Mouse (Mus musculus) neutrophil, adult 65 days (primary cell): Measurements from ENCODE around the gene Ints1. TPM values are rescaled to one million over a fixed set of nuclear protein-coding genes. Genes with fewer than 3 reads are reported as not detected.

Source experiments
- total RNA-seq: library from RNA; stranded (reverse); gene quantifications from 2 replicates; pipeline ENCODE4 v1.2.4, GENCODE M21; 2023

Ints1 gene
- 39.6 and 53.6 TPM in 2 replicates for total RNA-seq

GRCm38 (mm10) chr5:139775216-139775926 is at the start of gene Ints1:
Gene Ints1, minus strand, starts transcription at chr5:139775674.

DNA sequence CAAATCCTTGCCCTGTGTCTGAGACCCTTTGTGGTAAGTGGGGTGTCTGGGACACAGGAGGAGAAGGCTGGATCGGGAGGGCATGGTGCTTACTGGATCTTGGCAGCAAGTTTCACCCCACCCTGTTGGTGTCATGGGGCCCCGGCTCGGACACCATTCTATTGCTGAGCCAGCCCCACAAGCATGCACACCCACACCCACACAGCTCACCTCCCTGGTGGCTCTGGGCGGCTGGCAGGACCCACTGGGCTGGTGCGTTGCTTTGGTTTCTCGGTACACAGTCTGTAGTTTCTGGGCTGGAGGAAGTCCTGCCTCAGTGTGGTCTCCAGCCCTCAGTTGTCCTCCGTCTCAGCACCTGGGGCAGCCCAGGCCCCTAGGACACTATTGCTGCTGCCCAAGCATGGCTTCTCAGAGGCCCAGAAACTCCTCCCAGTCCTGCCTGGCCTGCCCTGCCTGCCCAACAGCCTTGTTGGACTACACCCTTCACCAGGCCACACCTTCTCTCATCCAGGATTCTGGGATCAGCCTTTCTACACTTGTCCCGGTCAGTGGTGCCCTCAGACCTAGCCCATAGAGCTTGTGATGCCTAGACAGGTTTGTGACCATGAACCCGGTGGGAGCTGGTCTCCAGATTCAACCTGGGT is 44.2 kb upstream of the Ints1 start, which contains the start of gene Tmem184a:
TSS of gene Tmem184a (minus strand) at position 380 of the 644 bp plus-strand sequence.

DNA sequence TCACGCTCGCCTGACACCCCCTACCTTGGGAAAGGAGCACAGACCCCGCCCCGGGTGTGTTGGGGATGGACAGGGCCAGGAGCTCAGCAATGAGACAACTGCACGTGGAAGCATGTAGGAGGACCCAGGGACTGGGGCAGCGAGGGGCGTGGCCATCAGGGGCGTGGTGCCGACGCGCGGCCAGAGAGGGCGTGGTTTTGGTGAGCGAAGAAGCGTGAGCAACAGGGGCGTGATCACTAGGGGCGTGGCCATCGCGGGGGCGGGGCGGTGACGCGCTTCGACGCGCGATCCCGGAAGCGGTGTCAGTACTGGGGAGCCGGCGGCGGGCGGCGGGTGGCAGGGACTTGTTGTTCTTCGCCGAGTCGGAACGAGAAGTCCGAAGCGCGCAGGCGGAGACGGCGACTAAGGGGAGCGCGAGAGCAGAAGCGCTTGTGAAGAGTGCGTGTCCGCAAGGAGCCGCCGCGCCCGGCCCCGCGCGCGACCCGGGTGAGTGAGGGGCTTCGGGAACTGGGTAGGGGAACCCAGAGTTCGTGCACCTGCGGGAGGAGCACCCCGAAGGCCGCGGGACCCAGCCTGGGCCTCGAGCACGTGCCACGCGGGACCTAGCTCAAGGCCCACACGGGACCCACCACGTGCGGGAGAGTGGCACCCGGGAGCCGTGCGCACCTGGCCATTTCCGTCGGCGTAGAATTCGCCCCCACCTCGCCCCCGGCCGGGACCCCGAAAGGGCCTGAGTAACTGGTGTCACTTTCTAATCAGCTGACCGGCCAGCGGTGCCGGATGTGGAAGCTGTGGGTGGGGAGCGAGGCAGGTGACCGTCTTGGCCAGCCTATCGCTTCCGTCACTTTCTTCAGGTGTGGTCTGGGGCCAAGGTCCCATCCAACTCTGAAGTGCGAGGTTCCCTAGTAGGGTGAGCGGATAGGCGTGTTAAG is 16.0 kb upstream of the Ints1 start, which contains the start of gene Mafk:
TSS of gene Mafk (plus strand) at position 287 of the 932 bp plus-strand sequence.

GRCm38 (mm10) chr5:139735677-139736503 is 39.6 kb downstream of the Ints1 start, which contains the start of gene Micall2:
Gene Micall2, minus strand, starts transcription at chr5:139736336.

Other genes with a start within 250 kb of the Ints1 start
- gene Uncx, start 232.2 kb downstream of the Ints1 start, total RNA-seq = not detected in 2 replicates
- gene Micall2, start 39.3 kb downstream of the Ints1 start, total RNA-seq = 5.6 and 5.8 TPM in 2 replicates
- gene Mafk, start 15.8 kb upstream of the Ints1 start, total RNA-seq = 182 and 184 TPM in 2 replicates
- not detected in 2 replicates for gene Tmem184a, start 44.2 kb upstream of the Ints1 start, total RNA-seq
- gene Gm26938, start 50.7 kb upstream of the Ints1 start, total RNA-seq = not detected in 2 replicates
- gene Psmg3, start 51.2 kb upstream of the Ints1 start, total RNA-seq = 9.3 and 12.1 TPM in 2 replicates
- gene Elfn1, start 132.3 kb upstream of the Ints1 start, total RNA-seq = not detected in 2 replicates